Mouse (Mus musculus) spleen, adult 12 weeks (tissue): ENCODE measurements around the gene Recql.

ENCODE experiments used
- DNase-seq: peaks from one replicate; pipeline ENCODE4 v3.0.0; 2022; ENCODE audit warnings: low spot score

Gene Recql

GRCm38 (mm10) chr6:142387011-142387754, at the start of gene Recql, which contains the start of gene Golt1b:
TSS of gene Recql (minus strand) at chr6:142387087.
TSS of gene Golt1b (plus strand) at chr6:142387221.
- peak; percentile 96 for DNase-seq

- no peak for DNase-seq
These were observed 42.2 kb upstream of the Recql start for GRCm38 (mm10) chr6:142429072-142429471.

GRCm38 (mm10) chr6:142424976-142425375, 38.1 kb upstream of the Recql start:
- no peak for DNase-seq

GRCm38 (mm10) chr6:142414597-142414996, 27.7 kb upstream of the Recql start:
- no peak for DNase-seq

- DNase-seq, result no peak
These were observed 27.0 kb upstream of the Recql start for GRCm38 (mm10) chr6:142413845-142414244.

GRCm38 (mm10) chr6:142412906-142413491, 26.1 kb upstream of the Recql start, which contains the start of gene Spx:
TSS of gene Spx (plus strand) at chr6:142413441.
- no peak for DNase-seq

- DNase-seq, result no peak
These were observed 24.3 kb upstream of the Recql start for GRCm38 (mm10) chr6:142411140-142411539.

- no peak for DNase-seq
These were observed 8.9 kb upstream of the Recql start for GRCm38 (mm10) chr6:142395756-142396155.

GRCm38 (mm10) chr6:142394669-142395068, 7.8 kb upstream of the Recql start:
- DNase-seq, result no peak

- DNase-seq, result no peak
These were observed 5.4 kb upstream of the Recql start for GRCm38 (mm10) chr6:142392312-142392711.

- DNase-seq, result no peak
These were observed 2.2 kb upstream of the Recql start for GRCm38 (mm10) chr6:142389101-142389500.

GRCm38 (mm10) chr6:142387755-142388271, 926 bp upstream of the Recql start:
- no peak for DNase-seq

- no peak for DNase-seq
These were observed 439 bp downstream of the Recql start for GRCm38 (mm10) chr6:142386285-142387010.

- no peak for DNase-seq
These were observed 2.4 kb downstream of the Recql start for GRCm38 (mm10) chr6:142384521-142384920.

- DNase-seq, result no peak
These were observed 5.3 kb downstream of the Recql start for GRCm38 (mm10) chr6:142381615-142382014.

GRCm38 (mm10) chr6:142379961-142380360, 6.9 kb downstream of the Recql start:
- no peak for DNase-seq

- DNase-seq, result no peak
These were observed 8.1 kb downstream of the Recql start for GRCm38 (mm10) chr6:142378576-142379330.

GRCm38 (mm10) chr6:142377081-142377480, 9.8 kb downstream of the Recql start:
- DNase-seq, result no peak

- DNase-seq, result no peak
These were observed 17.3 kb downstream of the Recql start for GRCm38 (mm10) chr6:142369568-142369967.

GRCm38 (mm10) chr6:142367565-142367964, 19.3 kb downstream of the Recql start:
- no peak for DNase-seq

GRCm38 (mm10) chr6:142366473-142367018, 20.3 kb downstream of the Recql start:
- no peak for DNase-seq
